Mouse (Mus musculus) Patski (cell line): ENCODE measurements at regions not wholly inside any gene's neighbourhood (a gene's known extent, or its start where the extent isn't known, plus 50 kb on each side); places are given as distances from the start of the nearest gene placed in this dataset.
"Not testable (repeated sequence)": the region's sequence is repeated elsewhere in the genome, so short reads cannot be mapped to it uniquely, and the experiment has no call there.

Source experiments
- ATAC-seq: fragments of 100-300 bp; one replicate; pipeline ENCODE4 v1.8.0; 2021
- CTCF ChIA-PET: fragments of 350-600 bp; sonication (Branson Sonifier 250); formaldehyde crosslinking; loops from one replicate; lab custom pipeline; 2022; ENCODE audit warnings: inconsistent platforms; lab: Charles Lee
- POLR2A ChIA-PET: fragments of 350-600 bp; sonication (Branson Sonifier 250); formaldehyde crosslinking; loops from one replicate; lab custom pipeline; 2022; ENCODE audit warnings: antibody characterized with exemption, inconsistent platforms; lab: Charles Lee
- DNase-seq: peaks from one replicate; pipeline ENCODE4 v3.0.0-alpha.2; 2011; ENCODE audit warnings: low read depth, low spot score
- H3K27me3 ChIP-seq: fragments of 371-371 bp; one replicate; pipeline ENCODE4 v1.5.1; 2021
- CTCF ChIP-seq: fragments of 100-300 bp; IDR thresholded peaks from one replicate; pipeline ENCODE4 v1.5.1; 2021
- in situ Hi-C: fragments of 300-500 bp; cut with MboI; formaldehyde crosslinking; loops from 3 replicates; pipeline ENCODE4 v1.11.1; 2018; ENCODE audit warnings: low pct_unique_long_range_greater_than_20kb, mixed read lengths

- TF ChIP-seq CTCF = no peak
- in situ Hi-C loops = no loop called here
- DNase-seq = no peak
- CTCF ChIA-PET = no interaction called here
- POLR2A ChIA-PET = no interaction called here
- no peaks in the 10 kb centered on the region for H3K27me3 ChIP-seq
- no peak for ATAC-seq
Observed at GRCm38 (mm10) chrX:12296264-12297053, 136.3 kb upstream of the Bcor start.

DNA sequence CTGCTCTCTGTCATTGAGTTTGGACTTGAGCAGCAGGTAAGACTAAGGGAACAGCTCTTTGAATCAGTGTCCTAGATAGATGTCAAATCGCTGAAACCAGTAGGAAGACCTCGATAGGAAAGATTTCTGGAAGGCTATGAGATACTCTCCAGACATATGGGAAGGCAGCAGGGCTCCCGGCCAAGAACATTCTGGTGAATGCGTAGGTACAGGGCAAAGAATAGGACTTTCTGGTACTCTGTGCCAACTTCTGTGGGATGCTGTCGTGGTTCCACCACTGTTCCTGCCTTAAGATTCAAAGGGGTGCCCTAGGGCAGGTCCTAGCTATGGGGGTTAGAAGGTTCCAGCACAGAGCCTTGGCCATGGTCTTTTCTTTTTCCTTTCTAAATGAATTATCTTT is 138.5 kb upstream of the Bcor start:
- DNase-seq (no peak), ATAC-seq (no peak)
- no peak for TF ChIP-seq CTCF
- ChIA-PET CTCF (no interaction called here), POLR2A (no interaction called here)
- in situ Hi-C loops = no loop called here
- H3K27me3 ChIP-seq = no peaks in the 10 kb centered on the region

GRCm38 (mm10) chrX:12299236-12299635 is 139.1 kb upstream of the Bcor start:
- no peaks in the 10 kb centered on the region for H3K27me3 ChIP-seq
- ATAC-seq = no peak
- no peak for DNase-seq
- POLR2A ChIA-PET = no interaction called here
- in situ Hi-C loops = no loop called here
- CTCF ChIA-PET = no interaction called here
- TF ChIP-seq CTCF = no peak

GRCm38 (mm10) chrX:12304678-12305077 is 144.5 kb upstream of the Bcor start:
- no peaks in the 10 kb centered on the region for H3K27me3 ChIP-seq
- DNase-seq (no peak), ATAC-seq (no peak)
- ChIA-PET CTCF (no interaction called here), POLR2A (no interaction called here)
- TF ChIP-seq CTCF = no peak
- in situ Hi-C loops = no loop called here

DNA sequence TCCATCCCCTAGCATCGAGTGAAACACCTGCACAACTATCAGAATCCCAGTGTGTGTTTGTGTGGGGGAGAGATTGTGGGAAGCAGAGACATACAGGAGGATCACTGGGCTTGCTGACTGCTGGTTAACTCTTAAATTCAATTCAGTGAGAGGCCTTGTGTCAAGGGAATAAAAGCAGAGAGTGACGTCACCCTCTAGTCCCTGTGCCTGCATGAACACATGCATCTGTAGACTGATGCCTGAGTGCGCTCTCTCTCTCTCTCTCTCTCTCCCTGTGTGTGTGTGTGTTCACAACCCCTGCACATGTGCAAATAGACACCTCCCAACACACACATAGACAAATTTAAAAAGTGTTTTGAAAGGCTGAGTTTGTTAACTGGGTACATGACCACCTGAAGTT is 146.8 kb upstream of the Bcor start:
- CTCF ChIA-PET = interaction anchor here (1.4 kb wide), 1 partner anchor 16 kb away, joined by 4 read pairs; no protein-coding TSS in a partner anchor
- DNase-seq = no peak
- no peaks in the 10 kb centered on the region for H3K27me3 ChIP-seq
- in situ Hi-C loops = no loop called here
- POLR2A ChIA-PET = interaction anchor here (0.6 to 0.7 kb wide), 2 partner anchors 9 to 653 kb away, joined by 3 to 4 read pairs; no protein-coding TSS in a partner anchor
- no peak for TF ChIP-seq CTCF
- no peak for ATAC-seq

GRCm38 (mm10) chrX:12312534-12312933 is 152.4 kb upstream of the Bcor start:
- TF ChIP-seq CTCF = no peak
- CTCF ChIA-PET = no interaction called here
- H3K27me3 ChIP-seq = no peaks in the 10 kb centered on the region
- POLR2A ChIA-PET = no interaction called here
- ATAC-seq = no peak
- in situ Hi-C loops = no loop called here
- DNase-seq = no peak

GRCm38 (mm10) chrX:12315658-12316057 is 155.5 kb upstream of the Bcor start:
- POLR2A ChIA-PET = interaction anchor here (1.1 kb wide), 1 partner anchor 9 kb away, joined by 3 read pairs; no protein-coding TSS in a partner anchor
- in situ Hi-C loops = no loop called here

GRCm38 (mm10) chrX:12317488-12317887 is 157.3 kb upstream of the Bcor start:
- in situ Hi-C loops, CTCF ChIA-PET: not testable (repeated sequence)

More at GRCm38 (mm10) chrX:12315658-12316057, 155.5 kb upstream of the Bcor start:
- CTCF ChIA-PET = no interaction called here
- ATAC-seq (no peak), DNase-seq (no peak)
- no peaks in the 10 kb centered on the region for H3K27me3 ChIP-seq
- TF ChIP-seq CTCF = no peak

GRCm38 (mm10) chrX:12318848-12319651 is 158.9 kb upstream of the Bcor start:
- DNase-seq (no peak), ATAC-seq (no peak)
- CTCF ChIA-PET = no interaction called here
- in situ Hi-C loops = no loop called here
- POLR2A ChIA-PET = no interaction called here
- TF ChIP-seq CTCF = no peak
- H3K27me3 ChIP-seq = no peaks in the 10 kb centered on the region

More at GRCm38 (mm10) chrX:12317488-12317887, 157.3 kb upstream of the Bcor start:
- ATAC-seq, DNase-seq, POLR2A ChIA-PET, H3K27me3 ChIP-seq: not testable (repeated sequence)

DNA sequence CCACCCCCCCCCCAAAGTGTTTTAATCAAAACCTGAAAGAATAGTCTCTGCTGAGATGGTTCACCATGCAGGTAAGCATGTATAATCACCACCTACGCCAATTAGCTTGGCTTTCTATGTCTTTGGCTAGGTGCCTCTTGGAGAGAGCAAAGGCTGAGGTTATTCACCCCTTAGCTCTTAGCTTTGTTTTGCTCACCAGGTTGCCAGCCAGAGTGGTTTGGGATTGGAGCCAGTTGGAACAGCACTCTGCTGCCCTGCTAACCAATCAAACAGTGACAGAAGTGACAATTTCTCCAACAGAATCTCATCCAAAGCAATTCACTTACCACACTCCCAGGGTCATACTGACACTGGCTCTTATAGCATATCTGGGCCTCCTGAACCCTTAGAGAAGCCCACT is 162.3 kb upstream of the Bcor start:
- DNase-seq (no peak), ATAC-seq (no peak)
- in situ Hi-C loops = no loop called here
- POLR2A ChIA-PET = no interaction called here
- CTCF ChIA-PET = no interaction called here
- H3K27me3 ChIP-seq = no peaks in the 10 kb centered on the region
- TF ChIP-seq CTCF = no peak

GRCm38 (mm10) chrX:12323268-12323667 is 163.1 kb upstream of the Bcor start:
- DNase-seq (no peak), ATAC-seq (no peak)
- no peak for TF ChIP-seq CTCF
- H3K27me3 ChIP-seq = no peaks in the 10 kb centered on the region
- POLR2A ChIA-PET = no interaction called here
- CTCF ChIA-PET = no interaction called here
- in situ Hi-C loops = no loop called here
